Mouse (Mus musculus) skeletal muscle tissue, postnatal 0 days (tissue): ENCODE results near the gene Ilkap. TPM values are rescaled to one million over a fixed set of nuclear protein-coding genes. Genes with fewer than 3 reads are reported as not detected.

Experiments
- polyA plus RNA-seq: library from polyadenylated mRNA; unstranded; fragments of >200 nt; fragmentation: Nextera tagmentation; extraction: Ambion mirVana; gene quantifications from 2 replicates; pipeline ENCODE4 v1.2.1, GENCODE M21; 2015

The Ilkap gene
- polyA plus RNA-seq, result 84.5 and 86.6 TPM in 2 replicates

DNA sequence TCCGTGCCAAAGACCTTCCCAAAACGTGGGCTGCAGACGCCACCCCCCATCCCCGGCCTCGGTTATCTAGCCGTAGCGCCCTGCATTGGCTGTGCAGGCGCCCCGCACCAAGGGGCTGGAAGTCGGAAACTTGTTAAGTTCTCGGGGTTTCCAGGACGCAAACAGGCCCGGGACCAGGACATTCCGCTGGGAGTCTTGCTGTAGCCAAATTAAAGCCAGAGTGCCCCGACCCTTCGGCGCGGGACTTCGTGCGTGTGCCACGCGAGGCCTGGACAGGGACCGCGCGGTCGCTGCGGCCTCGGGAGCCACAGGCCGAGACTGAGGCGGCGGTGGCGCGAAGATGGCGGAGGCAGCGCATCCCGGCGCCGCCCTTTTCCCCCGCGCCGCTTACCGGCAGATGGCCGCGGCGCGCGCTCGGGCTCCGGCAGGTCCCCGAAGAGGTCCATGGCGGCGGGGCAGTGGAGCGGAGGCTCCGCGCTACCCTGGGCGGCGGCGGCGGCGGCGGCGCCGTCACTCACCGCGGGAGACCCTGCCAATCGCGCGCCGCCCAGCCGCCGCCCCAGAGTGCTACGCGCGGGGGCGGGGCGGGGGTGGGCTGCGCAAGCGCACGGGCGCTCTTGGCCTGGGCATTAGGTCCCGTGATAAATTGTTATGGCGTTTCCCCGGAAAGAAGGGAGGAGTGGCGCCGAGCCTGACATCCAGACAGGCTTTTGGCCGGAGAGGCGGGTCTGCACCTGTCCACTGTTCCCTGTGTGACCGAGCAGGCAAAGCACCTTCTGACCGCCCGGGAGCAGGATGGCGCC, at the start of gene Ilkap:
Gene Ilkap (minus strand): TSS at position 556 of the 803 bp plus-strand sequence.

GRCm38 (mm10) chr1:91413898-91414594, 15.4 kb upstream of the Ilkap start, which contains the start of gene Hes6:
Gene Hes6 (minus strand): TSS chr1:91414038.

DNA sequence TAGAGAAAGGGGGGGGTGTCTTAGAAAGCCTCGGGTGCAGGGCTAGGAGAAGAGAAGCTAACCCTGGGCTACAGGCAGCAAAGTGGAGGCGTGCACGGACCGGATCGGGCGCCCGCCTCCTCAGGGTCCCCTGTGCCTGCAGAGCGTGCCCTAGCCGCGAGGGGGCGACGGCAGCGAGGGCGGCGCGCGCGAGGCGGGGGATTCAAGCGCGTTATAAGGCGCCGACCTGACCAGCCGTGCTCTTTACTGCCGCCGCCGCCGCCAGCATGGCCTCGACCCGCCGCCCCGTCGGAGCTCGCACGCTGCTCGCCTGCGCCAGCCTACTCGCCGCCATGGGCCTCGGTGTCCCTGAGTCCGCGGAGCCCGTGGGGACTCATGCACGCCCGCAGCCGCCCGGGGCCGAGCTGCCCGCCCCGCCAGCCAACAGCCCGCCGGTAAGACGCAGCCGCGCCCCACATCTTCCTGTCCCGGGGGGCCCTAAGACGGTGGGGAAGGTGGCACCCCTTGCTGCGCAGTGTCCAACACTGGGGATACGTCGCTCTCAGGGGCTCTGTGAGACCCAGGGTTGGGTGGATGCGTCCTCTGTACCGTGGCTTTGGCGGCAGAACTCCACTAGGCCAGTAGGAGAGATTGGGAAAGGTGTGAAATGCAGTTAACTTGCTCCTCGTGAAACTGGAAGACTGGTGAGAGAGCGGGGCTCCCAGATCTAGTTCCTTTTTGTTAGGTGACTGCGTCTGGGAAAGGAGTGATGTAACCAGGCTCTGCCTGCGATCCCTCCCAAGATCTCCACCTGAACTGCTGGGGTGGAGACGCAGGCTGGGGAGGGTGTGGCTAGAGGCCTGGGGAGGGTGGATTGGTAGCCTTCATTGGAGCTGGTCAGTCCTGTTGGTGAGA, 32.2 kb downstream of the Ilkap start, which contains the start of gene Erfe:
Gene Erfe (plus strand): TSS at position 216 of the 894 bp plus-strand sequence.

DNA sequence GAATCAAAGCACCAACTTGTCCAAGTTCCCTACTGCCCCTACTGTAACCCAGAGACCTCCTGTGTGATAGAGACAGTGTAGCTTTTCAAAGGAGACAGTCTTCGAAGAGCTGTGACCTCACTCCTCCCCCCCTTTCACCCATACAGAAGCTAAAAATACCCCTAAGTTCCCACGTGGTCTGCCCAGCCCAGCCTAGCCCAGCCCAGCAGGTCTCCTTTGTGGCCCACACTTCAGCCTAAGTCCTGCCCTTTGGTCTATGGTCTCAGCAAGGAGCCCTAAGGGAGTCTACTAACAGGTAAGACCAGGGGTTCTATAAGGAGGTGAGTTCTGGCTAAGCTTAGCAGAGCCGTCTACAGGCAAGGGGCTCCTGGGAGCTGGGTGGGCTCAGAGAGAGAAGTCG, 47.8 kb downstream of the Ilkap start, which contains the start of gene Klhl30:
Gene Klhl30 (plus strand): TSS at position 176 of the 400 bp plus-strand sequence.

Other genes with a start within 250 kb of the Ilkap start
- 76.1 and 97.4 TPM in 2 replicates for gene Ramp1, start 219.0 kb downstream of the Ilkap start, polyA plus RNA-seq
- 79.7 and 86.8 TPM in 2 replicates for gene Ube2f, start 148.5 kb downstream of the Ilkap start, polyA plus RNA-seq
- gene Scly, start 100.5 kb downstream of the Ilkap start, polyA plus RNA-seq, result 7.1 and 8.6 TPM in 2 replicates
- gene Espnl, start 76.7 kb downstream of the Ilkap start, polyA plus RNA-seq, result 0.10 and 0.16 TPM in 2 replicates
- 32.8 and 34.3 TPM in 2 replicates for gene Klhl30, start 47.8 kb downstream of the Ilkap start, polyA plus RNA-seq
- gene Erfe, start 32.4 kb downstream of the Ilkap start, polyA plus RNA-seq, result 0.43 and 0.50 TPM in 2 replicates
- 42.9 and 46.9 TPM in 2 replicates for gene Hes6, start 15.2 kb upstream of the Ilkap start, polyA plus RNA-seq
- 2.0 and 2.1 TPM in 2 replicates for gene Per2, start 60.5 kb upstream of the Ilkap start, polyA plus RNA-seq
- gene Traf3ip1, start 95.8 kb upstream of the Ilkap start, polyA plus RNA-seq, result 2.7 TPM in 2 replicates
- gene Asb1, start 141.7 kb upstream of the Ilkap start, polyA plus RNA-seq, result 4.4 and 4.9 TPM in 2 replicates